Mouse (Mus musculus) cortical plate, adult 2 months (tissue): Measurements from ENCODE around the gene Emc6. TPM values are rescaled to one million over a fixed set of nuclear protein-coding genes. Genes with fewer than 3 reads are reported as not detected.

ENCODE experiments used
- H3K27ac ChIP-seq: fragments of 200-500 bp; 2 replicates; pipeline ENCODE4 v1.5.1; 2012; ENCODE audit warnings: low read length, control low read depth, inconsistent platforms; ENCODE audit not compliant: insufficient read depth
- H3K4me1 ChIP-seq: fragments of 200-500 bp; 2 replicates; pipeline ENCODE4 v1.6.1; 2011; ENCODE audit warnings: low read length; ENCODE audit not compliant: control insufficient read depth, insufficient read depth
- H3K4me3 ChIP-seq: fragments of 200-500 bp; 2 replicates; pipeline ENCODE4 v1.5.1; 2011; ENCODE audit warnings: mild to moderate bottlenecking, low read length, control low read depth; ENCODE audit not compliant: insufficient read depth
- CTCF ChIP-seq: fragments of 200-500 bp; IDR thresholded peaks from 2 replicates; pipeline ENCODE4 v1.5.1; 2011; ENCODE audit warnings: mild to moderate bottlenecking, control low read depth, low read length; ENCODE audit not compliant: insufficient read depth; ENCODE audit errors: extremely low read depth
- POLR2A ChIP-seq: fragments of 200-500 bp; IDR thresholded peaks from 2 replicates; pipeline ENCODE4 v1.6.1; 2011; ENCODE audit warnings: mild to moderate bottlenecking, low read length, control low read depth; ENCODE audit not compliant: insufficient read depth; ENCODE audit errors: extremely low read depth
- polyA plus RNA-seq: library from polyadenylated mRNA; depleted of rRNA; stranded (reverse); fragments of >200 nt; gene quantifications from 2 replicates; pipeline ENCODE4 v1.2.3, GENCODE M21; 2012

Gene Emc6
- polyA plus RNA-seq, 1 experiment: 69.7 TPM

- no peak within 1 kb of the TSS for H3K27ac ChIP-seq
These were observed 16.7 kb downstream of the Emc6 start, which contains the start of gene P2rx5 for GRCm38 (mm10) chr11:73159957-73160810. P2rx5 (plus strand) TSS chr11:73160421.

GRCm38 (mm10) chr11:73155071-73155470, 21.8 kb downstream of the Emc6 start:
- no peak overlapping the region for H3K27ac ChIP-seq
- TF ChIP-seq CTCF: no peak
- no peak for TF ChIP-seq POLR2A
- no peaks in the 10 kb centered on the region for H3K4me1 ChIP-seq
- no peak overlapping the region for H3K4me3 ChIP-seq

More at GRCm38 (mm10) chr11:73159957-73160810, 16.7 kb downstream of the Emc6 start, which contains the start of gene P2rx5:
- Histone ChIP-seq H3K4me1 (no peaks in the 10 kb centered on the region), H3K4me3 (peak within 1 kb of the TSS; percentile 34; the same call in 1 of the 2 replicates)
- TF ChIP-seq CTCF: no peak
- TF ChIP-seq POLR2A: no peak

- H3K4me1 ChIP-seq: no peaks in the 10 kb centered on the region
- no peak overlapping the region for H3K27ac ChIP-seq
- H3K4me3 ChIP-seq: no peak overlapping the region
- no peak for TF ChIP-seq CTCF
- TF ChIP-seq POLR2A: no peak
These were observed 28.6 kb downstream of the Emc6 start for GRCm38 (mm10) chr11:73148209-73148608.

- no peaks in the 10 kb centered on the region for H3K4me1 ChIP-seq
- H3K4me3 ChIP-seq: no peak overlapping the region
- TF ChIP-seq POLR2A: no peak
- TF ChIP-seq CTCF: no peak
- no peak overlapping the region for H3K27ac ChIP-seq
These were observed 29.9 kb downstream of the Emc6 start for GRCm38 (mm10) chr11:73146975-73147365.

GRCm38 (mm10) chr11:73146026-73146974, 30.5 kb downstream of the Emc6 start:
- no peaks in the 10 kb centered on the region for H3K4me1 ChIP-seq
- H3K4me3 ChIP-seq: no peak overlapping the region
- H3K27ac ChIP-seq: no peak overlapping the region
- TF ChIP-seq POLR2A: no peak
- TF ChIP-seq CTCF: no peak

GRCm38 (mm10) chr11:73144261-73144681, 32.6 kb downstream of the Emc6 start:
- TF ChIP-seq CTCF (no peak), POLR2A (no peak)
- Histone ChIP-seq H3K27ac (no peak overlapping the region), H3K4me1 (no peaks in the 10 kb centered on the region), H3K4me3 (no peak overlapping the region)

- TF ChIP-seq CTCF: peak; percentile 76
- no peak for TF ChIP-seq POLR2A
- Histone ChIP-seq H3K27ac (no peak within 1 kb of the TSS), H3K4me3 (peak within 1 kb of the TSS; percentile 27), H3K4me1 (no peaks in the 10 kb centered on the region)
These were observed 39.0 kb downstream of the Emc6 start, which contains the start of gene Haspin for GRCm38 (mm10) chr11:73137591-73138501. Haspin (minus strand) TSS chr11:73138294.

GRCm38 (mm10) chr11:73137116-73137515, 39.7 kb downstream of the Emc6 start:
- TF ChIP-seq CTCF: no peak
- TF ChIP-seq POLR2A: no peak
- Histone ChIP-seq H3K4me3 (no peak overlapping the region), H3K27ac (no peak overlapping the region), H3K4me1 (no peaks in the 10 kb centered on the region)
